Mouse (Mus musculus) E14TG2a.4 (cell line): ENCODE data around the gene Prr18.

Experiments
- CTCF ChIP-seq: conservative IDR thresholded peaks from 2 replicates; pipeline ENCODE4 v1.5.1; 2014; ENCODE audit warnings: low read length
- NANOG ChIP-seq: IDR thresholded peaks from 2 replicates; pipeline ENCODE4 v1.6.1; 2014; ENCODE audit warnings: borderline replicate concordance, low read length, mixed read lengths
- POU5F1 ChIP-seq: IDR thresholded peaks from 2 replicates; pipeline ENCODE4 v1.6.1; 2014; ENCODE audit warnings: low read length, borderline replicate concordance

GRCm38 (mm10) chr17:8313976-8314375 lies 23.3 kb upstream of the Prr18 start:
- TF ChIP-seq CTCF (no peak), NANOG (no peak), POU5F1 (no peak)
